In genomic region chr13:40285234-40285791, GRCm38 (mm10) we compare ENCODE assay signal across 18 mouse cellular contexts.
DNase-seq lines count a peak whose midpoint lies in the region; ATAC-seq and TF ChIP-seq lines count a peak whose summit lies in the region.
"Had no signal": no experiment of that assay in that cellular context is flagged by ENCODE, and none has a peak within 500 bp of the region (broad histone marks: within the 10 kb centered on the region; RNA-seq: fewer than 3 reads in every experiment).

No protein-coding gene starts in this region.

- no peak overlapping the region for H3K9ac ChIP-seq in intestine, embryonic 15.5 days
- H3K9ac ChIP-seq in intestine, postnatal 0 days (ENCODE audit: low read depth, low read length), result no peak overlapping the region
- no peak overlapping the region; the same call in 1 of the 2 replicates for H3K9ac ChIP-seq in lung, embryonic 16.5 days (ENCODE audit: low read length)
- H3K9ac ChIP-seq: heart, embryonic 12.5 days; hindbrain, embryonic 12.5 days; liver, embryonic 14.5 days had no signal

- H3K27ac ChIP-seq in intestine, embryonic 15.5 days, result no peak overlapping the region
- H3K27ac ChIP-seq in intestine, postnatal 0 days (ENCODE audit: low read depth, low read length), result no peak overlapping the region
- no peak overlapping the region for H3K27ac ChIP-seq in lung, embryonic 16.5 days (ENCODE audit: low read length)
- H3K27ac ChIP-seq in heart, embryonic 10.5 days, result no peak overlapping the region
- H3K27ac ChIP-seq: hindbrain, embryonic 12.5 days; liver, embryonic 14.5 days had no signal

- WGBS in intestine, embryonic 15.5 days, result 41% methylated on average over 15 of the region's 15 CpGs
- 58% methylated on average over 15 of the region's 15 CpGs for WGBS in intestine, postnatal 0 days
- WGBS in lung, embryonic 16.5 days, result 43% methylated on average over 15 of the region's 15 CpGs
- 56% methylated on average over 15 of the region's 15 CpGs for whole genome bisulfite sequencing in lung, adult 2 months
- 76% methylated on average over 15 of the region's 15 CpGs for WGBS in heart, embryonic 10.5 days

- H3K27me3 ChIP-seq in intestine, embryonic 15.5 days (replicated peaks), result no peaks in the 10 kb centered on the region
- H3K27me3 ChIP-seq in intestine, postnatal 0 days (replicated peaks; ENCODE audit: control insufficient read depth, insufficient read depth, low read length), result no peaks in the 10 kb centered on the region
- no peaks in the 10 kb centered on the region for H3K27me3 ChIP-seq in lung, embryonic 16.5 days (ENCODE audit: control insufficient read depth, insufficient read depth, low read depth, low read length)
- no peaks in the 10 kb centered on the region for H3K27me3 ChIP-seq in heart, embryonic 10.5 days (ENCODE audit: insufficient read depth, poor library complexity, severe bottlenecking)
- H3K27me3 ChIP-seq: heart, embryonic 12.5 days; hindbrain, embryonic 12.5 days had no signal

- no peaks in the 10 kb centered on the region for H3K36me3 ChIP-seq in intestine, embryonic 15.5 days
- H3K36me3 ChIP-seq in intestine, postnatal 0 days (ENCODE audit: control insufficient read depth, insufficient read depth), result no peaks in the 10 kb centered on the region
- no peaks in the 10 kb centered on the region for H3K36me3 ChIP-seq in lung, embryonic 16.5 days (ENCODE audit: control insufficient read depth, insufficient read depth, low read length)
- H3K36me3 ChIP-seq in heart, embryonic 10.5 days, result no peaks in the 10 kb centered on the region
- H3K36me3 ChIP-seq: G1E; heart, embryonic 12.5 days; hindbrain, embryonic 12.5 days had no signal

- H3K9me3 ChIP-seq in intestine, embryonic 15.5 days, result no peaks in the 10 kb centered on the region
- H3K9me3 ChIP-seq in intestine, postnatal 0 days (ENCODE audit: control insufficient read depth), result no peaks in the 10 kb centered on the region
- no peaks in the 10 kb centered on the region for H3K9me3 ChIP-seq in lung, embryonic 16.5 days (ENCODE audit: control insufficient read depth, low read length)
- no peaks in the 10 kb centered on the region for H3K9me3 ChIP-seq in heart, embryonic 10.5 days
- H3K9me3 ChIP-seq: heart, embryonic 12.5 days; hindbrain, embryonic 12.5 days had no signal

- H3K4me1 ChIP-seq in intestine, embryonic 15.5 days (replicated peaks), result no peaks in the 10 kb centered on the region
- no peaks in the 10 kb centered on the region for H3K4me1 ChIP-seq in intestine, postnatal 0 days (replicated peaks; ENCODE audit: control insufficient read depth, insufficient read depth, low read length)
- no peaks in the 10 kb centered on the region for H3K4me1 ChIP-seq in lung, embryonic 16.5 days (replicated peaks; ENCODE audit: control insufficient read depth, insufficient read depth, low read length)
- H3K4me1 ChIP-seq in lung, adult 2 months (ENCODE audit: control insufficient read depth, insufficient read depth, low read length), result no peaks in the 10 kb centered on the region
- H3K4me1 ChIP-seq in heart, embryonic 10.5 days, result no peaks in the 10 kb centered on the region
- H3K4me1 ChIP-seq: heart, embryonic 12.5 days; hindbrain, embryonic 12.5 days had no signal

- H3K4me2 ChIP-seq in intestine, embryonic 15.5 days (replicated peaks), result peak overlapping the region; percentile 35
- no peak overlapping the region for H3K4me2 ChIP-seq in intestine, postnatal 0 days (replicated peaks; ENCODE audit: low read depth)
- peak overlapping the region; percentile 32; the same call in 1 of the 2 replicates for H3K4me2 ChIP-seq in lung, embryonic 16.5 days (ENCODE audit: low read depth, low read length)
- H3K4me2 ChIP-seq: heart, embryonic 12.5 days; hindbrain, embryonic 12.5 days had no signal

- no peak for DNase-seq in lung, adult 2 months
- peak; percentile 0 for DNase-seq in lung, postnatal 36 days
- no peak for DNase-seq in heart, embryonic 10.5 days (ENCODE audit: low spot score)
- no peak for DNase-seq in ovary, adult 18-20 months (ENCODE audit: low spot score)
- DNase-seq: adrenal gland, postnatal 25 days; cerebellum, adult 11 months; heart, postnatal 14 days; midbrain, embryonic 14.5 days; right cerebral cortex, postnatal 4 days; thymus, postnatal 36 days had no signal

- ATAC-seq in intestine, embryonic 15.5 days, result no peak
- no peak for ATAC-seq in intestine, postnatal 0 days
- ATAC-seq in lung, embryonic 16.5 days (ENCODE audit: low read depth), result peak; percentile 36; the same call in 1 of the 2 replicates
- ATAC-seq: forebrain, embryonic 16.5 days had no signal

- no peak overlapping the region for H3K4me3 ChIP-seq in intestine, embryonic 15.5 days (replicated peaks)
- H3K4me3 ChIP-seq in intestine, postnatal 0 days (ENCODE audit: low read depth, low read length), result no peak overlapping the region
- H3K4me3 ChIP-seq in lung, embryonic 16.5 days (ENCODE audit: low read length), result no peak overlapping the region
- no peak overlapping the region for H3K4me3 ChIP-seq in lung, adult 2 months (replicated peaks; ENCODE audit: extremely low read depth, low read depth, low read length)
- H3K4me3 ChIP-seq in heart, embryonic 10.5 days, result no peak overlapping the region
- H3K4me3 ChIP-seq: heart, embryonic 12.5 days; hindbrain, embryonic 12.5 days had no signal

- no peak for TF ChIP-seq POLR2A in lung, adult 2 months (IDR thresholded peaks at IDR 0.05; ENCODE audit: borderline replicate concordance, extremely low read depth, low read depth, low read length)

- no peak for TF ChIP-seq CTCF in intestine, postnatal 0 days (IDR thresholded peaks at IDR 0.05; ENCODE audit: low read depth)
- no peak for TF ChIP-seq CTCF in lung, adult 2 months (IDR thresholded peaks at IDR 0.05; ENCODE audit: insufficient read depth, low read length)
